In genomic region chr2:119970571-119970970, GRCm38 (mm10) we compare ENCODE assay signal across 8 mouse cellular contexts. TPM values are rescaled to one million over a fixed set of nuclear protein-coding genes. Genes with fewer than 3 reads are reported as not detected.
DNase-seq lines count a peak whose midpoint lies in the region; ATAC-seq and TF ChIP-seq lines count a peak whose summit lies in the region.

No protein-coding gene starts in this region.

- TF ChIP-seq CTCF in Patski (IDR thresholded peaks at IDR 0.05), result peak; percentile 71

- 0 out of 2 replicates have a peak, but pooled peaks cover 3% of the 10 kb centered on the region for H3K36me3 ChIP-seq in kidney, embryonic 16.5 days (ENCODE audit: insufficient read depth, low read length)

- no peak overlapping the region for H3K4me3 ChIP-seq in kidney, embryonic 16.5 days (ENCODE audit: low read length)

- in situ Hi-C loops in Patski (cut with MboI; ENCODE audit: low pct_unique_long_range_greater_than_20kb), result loop anchor here (5.0 kb wide), 3 partner anchors 47 to 192 kb away; no protein-coding TSS in a partner anchor

- POLR2A ChIA-PET in Patski (lab: Charles Lee), result interaction anchor here (0.8 to 1.8 kb wide), 5 partner anchors 12 to 198 kb away, joined by 3 to 6 read pairs (median 4); partner anchors contain the start of genes Gm28042 and Jmjd7

- no peaks in the 10 kb centered on the region for H3K9me3 ChIP-seq in kidney, embryonic 16.5 days (ENCODE audit: low read length)

- H3K4me2 ChIP-seq in kidney, embryonic 16.5 days (replicated peaks; ENCODE audit: low read depth, low read length), result no peak overlapping the region

- no peak overlapping the region for H3K9ac ChIP-seq in kidney, embryonic 16.5 days (replicated peaks; ENCODE audit: low read length)

- peak; percentile 38 for DNase-seq in kidney, adult 18-20 months
- DNase-seq in CD4-positive helper T cell, adult 2 months (ENCODE audit: low read depth, low spot score), result peak; percentile 70
- DNase-seq in Patski (ENCODE audit: low read depth, low spot score), result no peak
- peak; percentile 76 for DNase-seq in embryo, embryonic 10.5 days (ENCODE audit: low spot score)
- peak; percentile 52 to 75 for DNase-seq in kidney, postnatal 25 days
- DNase-seq in retina, embryonic 14.5 days (ENCODE audit: low spot score), result peak; percentile 81
- DNase-seq in urinary bladder, adult 2 months (ENCODE audit: low spot score), result no peak

- peaks cover 12% of the 10 kb centered on the region for H3K4me1 ChIP-seq in kidney, embryonic 16.5 days (ENCODE audit: insufficient read depth, low read length)

- no peak overlapping the region for H3K27ac ChIP-seq in kidney, embryonic 16.5 days (ENCODE audit: low read length)

- CTCF ChIA-PET in Patski (lab: Charles Lee), result interaction anchor here (0.8 to 4.8 kb wide), 16 partner anchors 9 to 199 kb away, joined by 3 to 51 read pairs (median 4); no protein-coding TSS in a partner anchor

- H3K27me3 ChIP-seq in kidney, embryonic 16.5 days (ENCODE audit: insufficient read depth, low read length), result no peaks in the 10 kb centered on the region
- H3K27me3 ChIP-seq in Patski, result no peaks in the 10 kb centered on the region

- ATAC-seq in kidney, embryonic 16.5 days (ENCODE audit: low FRiP score, low TSS enrichment), result no peak
- ATAC-seq in Patski, result no peak

- WGBS in kidney, embryonic 16.5 days, result 37% methylated on average over 9 of the region's 9 CpGs

RNA-seq across cellular contexts. Expression of gene Mapkbp1, which starts 1.9 kb away (rescaled TPM):
- polyA plus RNA-seq in kidney, embryonic 16.5 days (2015; fragmentation: Nextera tagmentation; extraction: Ambion mirVana), result 3.2 and 4.0 TPM in 2 replicates
- 15.3 TPM for polyA plus RNA-seq in Patski (2021)
- polyA plus RNA-seq in urinary bladder, adult 2 months (2012; rRNA removed), result 15.9 and 19.5 TPM in 2 replicates

RNA-seq across cellular contexts. Expression of gene Jmjd7, which starts 56.7 kb away (rescaled TPM):
- 24.7 and 25.2 TPM in 2 replicates for polyA plus RNA-seq in kidney, embryonic 16.5 days (2015; fragmentation: Nextera tagmentation; extraction: Ambion mirVana)
- polyA plus RNA-seq in Patski (2021), result 12.0 TPM
- 5.5 and 6.2 TPM in 2 replicates for polyA plus RNA-seq in urinary bladder, adult 2 months (2012; rRNA removed)

RNA-seq across cellular contexts. Expression of gene Gm28042, which starts 56.7 kb away (rescaled TPM):
- polyA plus RNA-seq in kidney, embryonic 16.5 days (2015; fragmentation: Nextera tagmentation; extraction: Ambion mirVana), result 4.0 and 6.0 TPM in 2 replicates
- polyA plus RNA-seq in Patski (2021), result 9.5 TPM
- polyA plus RNA-seq in urinary bladder, adult 2 months (2012; rRNA removed), result 3.6 and 3.9 TPM in 2 replicates

Comparison
In these comparisons a context has a peak if more than half of its experiments do, and no peak if none do; other contexts are left out.
1. DNase-seq: peak in kidney, adult 18-20 months (single experiment), CD4-positive helper T cell, adult 2 months (single experiment), embryo, embryonic 10.5 days (single experiment), kidney, postnatal 25 days (2 of 2) and retina, embryonic 14.5 days (single experiment); none in Patski (single experiment) and urinary bladder, adult 2 months (single experiment).